Mouse (Mus musculus) urinary bladder, adult 18-20 months (tissue): ENCODE results near the gene Id2.

Experiments used
- DNase-seq, 2 experiments: peaks; one replicate each; pipeline ENCODE4 v3.0.0; 2022; ENCODE audit warnings: low spot score in 2 of 2, mixed read lengths in 2 of 2

Gene Id2

DNA sequence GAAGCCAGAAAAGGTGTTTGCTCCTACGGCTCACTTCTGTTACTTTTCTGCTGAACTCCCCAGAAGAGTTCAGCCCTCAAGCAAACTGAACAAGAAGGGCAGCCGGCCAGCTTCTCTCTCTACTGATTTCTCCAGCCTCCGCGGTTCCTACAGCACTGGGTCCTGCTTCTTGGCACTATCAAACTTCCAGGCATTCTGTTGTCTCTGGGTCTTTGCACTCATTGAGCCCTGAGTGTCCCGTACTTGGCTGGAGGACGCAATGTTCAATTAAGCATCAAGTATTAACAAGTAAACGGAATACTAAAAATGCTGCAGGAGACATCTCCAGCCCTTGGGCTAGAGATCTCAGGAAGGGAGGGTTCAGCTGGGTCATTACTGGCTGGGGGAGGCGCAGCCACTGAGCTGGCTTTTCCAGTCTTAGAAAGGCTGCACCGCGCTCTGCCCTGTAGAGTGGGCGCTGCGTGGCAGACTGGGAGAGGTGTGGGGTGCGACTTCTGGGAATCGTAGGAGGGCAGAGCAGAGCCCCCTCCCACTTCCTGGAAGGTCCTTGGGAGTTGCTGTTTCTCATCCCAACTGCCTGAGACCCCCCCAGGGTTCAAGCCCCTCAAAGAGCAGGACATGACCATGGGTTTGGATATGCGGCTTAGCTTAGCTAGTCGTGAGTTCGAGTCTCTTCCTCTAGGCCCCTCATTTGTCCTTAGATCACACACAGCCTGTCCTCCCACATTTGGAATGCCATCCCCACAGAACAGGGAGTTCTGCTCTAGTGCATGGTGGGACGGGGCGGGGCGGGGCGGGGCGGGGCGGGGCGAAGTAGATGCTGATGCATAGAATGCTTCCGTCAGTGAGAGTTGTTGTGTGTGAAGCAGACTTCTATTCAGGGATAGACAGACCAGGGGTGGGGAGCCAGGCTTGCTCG lies 13.4 kb downstream of the Id2 start:
- no peak for DNase-seq

DNA sequence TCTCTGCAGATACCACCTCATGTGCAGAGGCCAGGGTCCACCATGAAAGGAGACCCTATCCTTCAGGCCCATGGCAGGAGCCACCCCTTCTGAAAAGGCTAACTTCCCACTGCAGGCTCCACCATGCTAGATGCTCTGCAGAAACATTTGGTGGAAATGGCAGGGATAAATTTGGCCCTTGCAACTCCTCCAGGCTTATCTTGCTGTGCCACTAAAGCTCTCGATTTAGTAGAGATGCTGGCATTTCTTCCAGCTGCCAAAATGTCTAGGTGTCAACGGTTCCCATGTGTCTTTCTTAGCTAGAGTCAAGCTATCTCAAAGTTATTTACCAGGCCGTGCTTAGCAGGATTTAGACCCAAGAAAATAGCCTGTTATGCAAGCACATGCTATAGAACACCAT lies 22.6 kb downstream of the Id2 start:
- DNase-seq, result no peak

DNA sequence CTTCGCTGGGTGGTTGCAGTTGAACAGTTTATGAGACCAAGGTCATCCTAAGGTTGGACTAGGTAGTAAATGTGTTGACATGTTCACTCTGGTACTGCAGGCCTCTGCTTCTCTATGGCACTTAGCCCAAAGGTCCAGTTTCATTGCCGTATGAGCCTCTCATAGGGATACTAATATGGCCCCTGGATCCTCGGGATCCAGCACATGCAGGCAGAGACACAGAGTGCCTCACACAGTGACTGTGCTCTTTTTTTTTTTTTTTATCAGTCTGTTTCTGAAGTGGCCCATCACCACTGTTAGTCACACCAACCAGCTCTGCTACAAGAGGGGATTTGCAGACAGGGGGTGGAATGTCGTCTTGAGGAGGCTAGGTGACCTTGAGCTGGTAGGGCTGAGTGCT lies 23.6 kb downstream of the Id2 start:
- no peak for DNase-seq

DNA sequence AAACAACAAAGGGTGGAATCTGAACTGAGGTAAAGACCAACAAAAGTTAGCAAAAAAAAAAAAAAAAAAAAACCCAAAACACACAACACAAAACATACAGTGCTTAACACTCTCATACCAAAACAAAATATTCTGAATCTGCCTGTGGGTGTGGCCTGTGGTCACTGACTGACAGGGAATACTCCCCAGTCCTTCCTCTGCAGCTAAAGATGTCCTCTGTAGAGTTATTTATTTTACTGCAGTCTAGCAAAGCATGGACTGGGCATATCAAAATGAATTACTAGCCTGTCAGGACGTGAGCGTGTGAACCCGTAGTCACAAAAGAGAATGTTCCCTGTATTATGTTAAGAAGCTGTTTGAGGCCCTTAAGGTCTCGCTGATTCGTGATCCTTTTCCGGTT lies 34.7 kb downstream of the Id2 start:
- DNase-seq, result no peak

DNA sequence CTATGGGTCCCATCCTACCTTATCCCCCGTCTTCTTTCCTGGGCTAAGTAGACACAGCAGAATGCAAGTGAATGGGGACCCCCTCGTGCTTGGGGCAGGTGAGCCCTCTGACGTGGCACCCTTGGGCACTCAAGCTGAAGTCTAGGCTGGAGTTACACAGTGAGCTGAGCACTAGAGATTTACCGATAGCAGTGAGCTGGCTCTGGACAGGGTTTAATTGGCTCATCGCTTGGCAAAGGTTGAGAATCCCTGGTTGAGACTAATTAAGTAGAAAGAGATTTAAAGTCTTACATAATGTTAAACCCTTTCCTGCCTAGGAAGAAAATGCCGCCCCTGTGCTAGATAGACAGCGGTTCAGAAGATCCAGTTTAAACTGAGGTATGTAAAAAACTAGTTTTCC lies 36.0 kb downstream of the Id2 start:
- DNase-seq, result no peak

DNA sequence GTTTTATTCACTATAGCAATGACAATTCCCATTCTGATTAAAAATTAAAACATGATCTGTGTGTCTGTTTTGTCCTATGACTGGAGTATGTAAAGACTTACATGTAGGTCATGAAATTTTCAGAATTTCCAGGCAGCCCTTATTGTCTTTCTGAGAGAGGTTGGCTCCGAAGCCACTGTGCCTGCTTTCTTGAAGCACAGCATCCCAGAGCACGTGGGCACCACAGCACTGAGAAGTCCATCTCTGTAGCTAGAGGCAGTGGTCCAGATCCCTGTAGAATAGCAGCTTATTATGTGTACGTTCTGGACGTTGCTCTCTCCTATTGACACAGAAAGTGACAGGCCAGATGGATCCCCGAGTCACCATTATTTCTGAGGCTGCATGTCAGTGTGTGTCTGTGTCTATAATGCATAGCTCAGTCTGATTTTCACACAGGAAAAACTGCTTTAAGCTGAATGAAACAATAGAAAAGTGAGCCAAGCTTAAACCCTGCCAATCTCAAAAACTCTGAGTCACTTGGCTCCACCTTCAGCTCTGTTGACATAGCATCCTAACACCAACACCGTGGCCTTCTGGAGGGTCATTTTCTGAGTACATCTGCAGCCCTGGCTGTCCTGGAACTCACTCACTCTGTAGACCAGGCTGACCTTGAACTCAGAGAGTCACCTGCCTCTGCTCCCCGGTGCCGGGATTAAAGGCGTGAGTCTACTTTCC lies 37.3 kb downstream of the Id2 start:
- DNase-seq, result no peak

DNA sequence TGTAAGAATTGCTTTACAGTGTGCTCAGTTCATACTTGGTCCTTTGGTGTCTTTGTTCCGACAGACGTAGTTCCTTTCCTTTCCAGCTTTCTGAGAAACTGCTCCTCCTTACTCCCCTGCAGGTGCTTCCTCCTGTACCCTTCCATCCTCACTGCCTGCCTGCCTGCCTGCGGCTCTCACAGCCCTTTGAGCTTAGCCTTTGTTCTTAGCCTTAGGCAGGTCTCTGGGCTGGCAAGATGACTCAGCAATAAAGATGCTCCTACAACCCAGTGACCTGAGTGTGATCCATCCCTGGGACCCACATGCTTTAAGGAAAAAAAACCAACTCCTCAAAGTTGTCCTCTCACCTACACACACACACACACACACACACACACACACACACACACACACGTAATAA lies 42.0 kb downstream of the Id2 start:
- DNase-seq, result no peak

DNA sequence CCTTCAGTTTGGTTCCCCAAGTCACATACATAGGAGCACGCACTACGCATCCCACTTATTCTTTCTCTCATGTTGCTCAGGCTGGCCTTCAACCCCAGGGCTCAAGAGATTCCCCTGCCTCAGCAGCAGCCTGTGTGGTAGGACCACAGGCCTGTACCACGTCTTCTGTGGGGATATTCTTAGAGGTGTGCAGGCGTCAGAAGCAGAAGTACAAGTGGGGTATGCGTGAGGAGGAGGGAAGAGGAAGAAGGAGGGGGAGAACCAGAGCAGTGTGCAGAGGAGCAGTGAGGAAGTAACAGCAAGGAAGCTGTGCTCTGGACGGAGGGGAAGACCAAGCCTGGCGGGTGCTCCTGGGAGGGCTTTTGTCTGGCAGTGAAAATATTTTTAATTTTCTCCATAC lies 42.4 kb downstream of the Id2 start:
- DNase-seq, result no peak

DNA sequence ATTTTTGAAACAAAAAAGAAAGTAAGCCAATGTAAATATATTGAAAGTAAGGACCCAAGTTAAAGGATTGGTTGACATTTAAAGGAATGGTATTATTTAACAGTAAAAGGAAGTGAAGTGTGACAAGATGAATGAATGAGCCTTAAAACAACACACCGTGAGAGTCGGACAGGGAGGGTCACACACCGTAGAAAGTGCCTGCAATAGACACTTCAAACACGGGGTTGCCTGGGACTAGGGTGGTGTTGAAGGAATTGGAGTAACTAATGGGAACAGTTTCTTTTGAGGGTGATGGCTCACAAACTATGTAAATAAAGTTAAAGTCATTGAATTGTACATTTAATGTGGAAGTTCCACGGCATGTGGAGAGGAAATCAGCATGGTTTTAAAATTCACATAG lies 47.7 kb downstream of the Id2 start:
- no peak for DNase-seq

DNA sequence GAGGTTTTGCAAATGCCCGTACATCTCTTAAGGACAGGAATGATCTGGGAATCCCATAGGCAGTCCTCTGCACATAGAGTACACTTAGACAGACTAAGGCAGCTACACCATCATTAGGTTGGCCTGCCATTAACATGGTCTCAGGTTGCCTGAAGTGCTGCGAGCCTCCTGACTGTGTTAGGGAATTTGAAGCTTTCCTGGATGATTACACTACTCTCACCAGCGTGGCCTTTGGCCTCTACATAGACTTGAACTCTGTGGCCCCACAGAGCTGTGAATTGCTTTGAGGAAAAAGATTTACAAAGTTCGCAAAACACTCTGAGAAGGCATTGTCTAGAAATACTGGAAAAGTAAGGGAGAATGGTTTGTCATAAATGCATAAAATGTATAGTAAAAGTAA lies 52.4 kb downstream of the Id2 start:
- no peak for DNase-seq

DNA sequence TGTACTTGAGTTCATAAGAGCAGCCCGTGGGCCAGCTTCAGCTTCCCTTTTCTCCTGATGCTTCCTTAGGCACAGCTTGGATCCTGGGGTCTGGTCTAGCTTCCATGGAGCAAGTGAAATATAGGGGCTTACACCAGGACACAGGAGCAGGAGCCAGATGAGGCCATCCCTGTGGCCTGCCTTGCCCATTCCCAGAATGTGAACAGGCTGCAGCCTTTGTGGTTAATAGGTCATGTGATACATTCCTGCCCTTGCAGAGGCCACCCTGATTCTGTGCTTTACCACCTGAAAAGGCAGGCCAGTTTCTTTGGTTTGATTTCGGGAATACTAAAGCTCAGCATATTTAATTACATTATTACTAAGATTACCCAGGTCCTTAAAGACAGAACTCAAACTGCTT lies 52.9 kb downstream of the Id2 start:
- no peak for DNase-seq
